Mouse (Mus musculus) bone marrow, adult 2 months (tissue): ENCODE measurements around the gene Tspan5.

Experiments used
- CTCF ChIP-seq: fragments of 200-500 bp; IDR thresholded peaks from 2 replicates; pipeline ENCODE4 v1.5.1; 2011; ENCODE audit warnings: low read length, control low read depth; ENCODE audit not compliant: control insufficient read depth, insufficient read depth
- POLR2A ChIP-seq: fragments of 200-500 bp; IDR thresholded peaks from 2 replicates; pipeline ENCODE4 v1.6.1; 2011; ENCODE audit warnings: low read depth, mild to moderate bottlenecking, control low read depth, low read length, borderline replicate concordance; ENCODE audit not compliant: control insufficient read depth

- no peak for TF ChIP-seq POLR2A
- TF ChIP-seq CTCF = no peak
These were observed 97.7 kb downstream of the Tspan5 start for GRCm38 (mm10) chr3:138839656-138840055.
